Mouse (Mus musculus) right cerebral cortex, adult 18-20 months (tissue): Measurements from ENCODE around the gene Ankrd40.

ENCODE experiments used
- DNase-seq: peaks from one replicate; pipeline ENCODE4 v3.0.0; 2022; ENCODE audit warnings: mixed read lengths

Ankrd40 gene

DNA sequence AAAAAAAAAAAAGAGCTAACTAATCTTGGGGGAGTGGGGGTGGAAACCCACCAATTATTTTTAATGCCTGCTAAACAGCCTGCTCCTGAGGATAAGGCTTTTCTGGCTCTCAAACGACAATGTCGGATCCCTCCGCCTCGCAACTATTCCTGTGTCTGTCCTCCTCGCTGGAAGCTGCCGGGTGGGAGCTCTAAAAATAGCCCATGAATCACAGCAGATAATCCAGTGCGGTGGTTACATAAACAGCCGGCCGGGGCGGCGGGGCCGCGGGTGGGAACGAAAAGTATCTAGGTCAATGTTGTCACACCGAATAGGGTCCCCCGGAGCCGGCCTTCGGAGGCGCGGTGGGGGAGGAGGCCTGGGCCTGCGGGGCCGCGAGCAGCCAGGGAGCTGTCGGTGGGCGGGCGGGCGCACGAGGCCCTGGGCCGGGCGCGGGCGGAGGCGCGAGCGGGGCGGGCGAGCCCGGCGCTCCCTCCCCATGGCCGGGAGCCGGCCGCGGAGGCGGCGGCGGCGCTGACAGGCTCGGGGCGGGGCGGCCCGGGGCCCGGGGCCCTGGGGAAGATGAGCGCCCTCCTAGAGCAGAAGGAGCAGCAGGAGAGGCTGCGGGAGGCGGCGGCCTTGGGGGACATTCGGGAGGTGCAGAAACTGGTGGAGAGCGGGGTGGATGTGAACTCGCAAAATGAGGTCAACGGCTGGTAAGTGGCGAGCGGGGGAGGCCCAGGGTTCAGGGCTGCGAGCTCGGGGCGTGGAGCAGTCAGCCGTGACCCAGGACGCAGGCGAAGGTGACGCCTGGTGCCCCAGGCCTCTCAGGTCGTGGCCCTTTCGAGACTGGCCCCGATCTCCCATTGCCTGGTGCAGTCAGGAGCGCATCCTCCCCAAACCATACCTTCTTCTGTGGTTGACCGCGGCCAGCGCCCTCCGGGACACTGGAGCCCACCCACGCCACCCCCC is at the start of gene Ankrd40:
Ankrd40 (plus strand) TSS at position 309 of the 951 bp plus-strand sequence.
- peak; percentile 98 for DNase-seq

DNA sequence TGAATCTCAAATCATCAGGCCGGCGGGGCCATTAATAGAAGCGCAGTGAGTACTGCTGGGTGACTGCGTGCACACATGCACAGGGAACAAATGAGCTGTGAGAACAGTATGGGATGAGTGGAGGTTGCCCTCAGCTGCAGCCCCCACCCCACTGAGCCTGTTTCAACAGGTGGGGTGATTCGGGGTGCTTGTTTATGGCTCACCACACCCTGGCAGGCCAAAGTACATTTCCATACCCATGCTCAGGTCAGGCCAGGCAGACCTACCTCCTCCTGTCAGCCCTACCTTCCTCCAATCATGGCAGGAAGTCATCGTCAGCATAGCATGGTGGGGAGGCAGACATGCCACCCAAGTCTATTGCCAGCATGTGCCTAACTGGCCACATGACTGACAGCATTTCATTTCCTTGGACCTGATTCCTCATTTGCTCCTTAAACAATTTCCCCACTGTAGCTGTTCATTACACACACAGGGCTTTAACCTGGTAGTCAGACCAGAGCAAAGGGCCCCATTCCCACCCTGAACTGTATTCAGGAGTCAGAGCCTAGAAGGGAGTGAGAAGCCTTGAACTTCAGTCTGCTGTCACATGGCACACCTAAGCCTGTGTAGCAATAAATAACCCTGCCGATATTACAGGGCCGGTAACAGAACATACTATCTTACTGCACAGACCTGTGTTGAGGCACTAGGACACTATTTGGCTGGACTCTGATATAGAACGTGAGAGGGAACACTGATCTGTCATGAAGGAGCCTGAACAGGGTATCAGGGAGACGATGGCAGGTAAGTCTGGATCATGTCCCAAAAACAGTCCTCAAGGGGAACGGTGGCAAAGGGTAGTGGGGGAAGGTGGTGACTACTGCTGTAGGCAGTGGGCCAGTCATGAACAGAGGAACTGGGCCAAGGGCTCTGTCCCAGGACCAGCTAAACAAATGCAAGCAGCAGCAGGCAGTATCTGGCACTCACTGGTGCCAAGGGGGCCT is 46.3 kb upstream of the Ankrd40 start, which contains the start of gene Gm21885:
Gm21885 (plus strand) TSS at position 675 of the 983 bp plus-strand sequence.
- no peak for DNase-seq

DNA sequence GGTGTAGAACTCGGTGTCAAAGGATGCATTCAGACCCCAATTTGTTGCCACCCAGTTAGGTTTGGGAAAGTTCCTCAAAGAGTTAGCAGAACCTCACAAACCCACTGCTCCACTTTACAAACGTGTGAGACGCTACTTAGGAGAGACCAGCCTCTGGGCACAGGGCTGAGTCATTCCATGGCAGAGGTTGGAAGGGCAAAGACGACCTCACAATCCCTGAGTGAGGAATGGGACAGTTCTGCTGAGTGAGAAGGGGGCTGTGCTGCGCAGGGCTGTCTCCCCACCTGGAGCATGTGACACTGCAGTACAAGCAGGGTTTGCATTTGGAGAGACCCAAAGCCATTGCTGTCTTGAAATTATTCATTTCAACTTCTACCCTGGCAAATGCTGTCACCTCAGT is 45.5 kb upstream of the Ankrd40 start:
- DNase-seq: no peak

DNA sequence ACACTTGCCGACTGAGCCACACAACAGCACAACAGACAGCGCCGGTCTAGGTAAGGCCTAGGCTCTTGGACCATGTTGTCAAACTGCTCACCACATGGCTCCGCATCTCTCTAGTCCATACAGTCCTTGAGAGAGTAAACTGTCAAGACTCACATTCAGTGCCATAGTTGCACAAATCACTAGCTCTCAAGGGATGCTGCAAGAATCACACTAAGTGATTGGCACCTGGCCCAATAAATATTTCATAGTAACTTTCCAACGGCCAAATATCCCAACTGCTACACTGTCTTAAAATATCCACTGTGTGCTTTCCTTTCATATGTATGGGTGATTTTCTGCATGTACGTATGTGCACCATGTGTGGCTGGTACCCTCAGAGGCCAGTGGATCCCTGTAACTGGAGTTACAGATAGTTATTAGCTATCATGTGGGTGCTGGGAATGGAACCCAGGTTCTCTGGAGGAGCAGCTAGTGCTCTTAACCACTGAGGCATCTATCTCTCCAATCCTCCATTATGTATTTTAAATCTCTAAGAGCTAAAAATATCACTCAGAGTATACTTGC is 44.2 kb upstream of the Ankrd40 start:
- no peak for DNase-seq

DNA sequence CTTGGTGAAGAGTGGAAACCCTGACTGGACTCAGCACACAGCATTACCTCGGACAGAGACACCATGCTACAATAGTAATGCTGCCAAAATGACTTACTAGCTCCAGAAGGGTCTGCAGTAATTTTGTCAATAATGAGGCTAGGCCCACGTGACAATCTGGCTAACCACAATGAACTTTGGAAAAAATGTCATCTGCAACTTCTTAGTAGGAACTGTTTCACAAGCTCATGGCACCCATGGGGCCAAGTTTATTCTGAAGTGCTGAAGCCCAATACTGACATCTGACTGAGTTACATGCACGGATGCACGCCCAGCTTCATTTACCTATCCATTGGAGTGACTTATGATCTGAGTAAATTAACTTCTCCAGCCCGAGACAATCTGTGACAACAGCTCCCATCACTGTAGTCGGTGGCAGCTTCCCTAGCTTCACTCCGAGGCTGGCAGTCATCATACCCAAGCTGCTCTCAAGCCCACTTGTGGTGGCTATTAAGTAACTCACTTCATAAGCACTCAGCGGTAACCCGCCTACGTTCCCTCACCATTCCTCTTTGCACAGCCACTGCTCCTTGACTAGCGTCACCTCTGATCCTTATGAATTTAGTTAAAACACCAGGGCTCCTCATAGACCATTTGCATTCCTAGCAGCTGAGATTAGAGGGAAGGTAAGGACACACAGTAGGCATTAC is 41.8 kb upstream of the Ankrd40 start:
- no peak for DNase-seq

DNA sequence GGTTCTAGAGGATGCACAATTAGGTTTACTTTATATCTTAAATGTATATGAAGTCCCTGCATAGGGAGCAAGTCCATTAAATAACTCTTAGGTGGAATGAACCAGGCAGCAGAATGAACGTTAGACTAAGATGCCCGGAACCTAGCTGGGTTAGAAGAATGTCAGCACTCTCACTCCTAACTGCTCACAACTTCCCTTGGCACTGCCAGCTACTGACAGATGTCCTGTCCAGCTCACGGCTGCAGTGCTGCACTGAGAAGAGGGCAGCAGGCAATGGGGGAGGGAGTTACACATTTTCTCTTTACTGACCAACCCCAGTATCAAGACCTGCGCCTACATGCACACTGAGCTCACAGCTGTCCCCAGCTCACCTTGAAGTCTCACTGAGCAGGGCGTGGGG is 40.7 kb upstream of the Ankrd40 start:
- DNase-seq: no peak

DNA sequence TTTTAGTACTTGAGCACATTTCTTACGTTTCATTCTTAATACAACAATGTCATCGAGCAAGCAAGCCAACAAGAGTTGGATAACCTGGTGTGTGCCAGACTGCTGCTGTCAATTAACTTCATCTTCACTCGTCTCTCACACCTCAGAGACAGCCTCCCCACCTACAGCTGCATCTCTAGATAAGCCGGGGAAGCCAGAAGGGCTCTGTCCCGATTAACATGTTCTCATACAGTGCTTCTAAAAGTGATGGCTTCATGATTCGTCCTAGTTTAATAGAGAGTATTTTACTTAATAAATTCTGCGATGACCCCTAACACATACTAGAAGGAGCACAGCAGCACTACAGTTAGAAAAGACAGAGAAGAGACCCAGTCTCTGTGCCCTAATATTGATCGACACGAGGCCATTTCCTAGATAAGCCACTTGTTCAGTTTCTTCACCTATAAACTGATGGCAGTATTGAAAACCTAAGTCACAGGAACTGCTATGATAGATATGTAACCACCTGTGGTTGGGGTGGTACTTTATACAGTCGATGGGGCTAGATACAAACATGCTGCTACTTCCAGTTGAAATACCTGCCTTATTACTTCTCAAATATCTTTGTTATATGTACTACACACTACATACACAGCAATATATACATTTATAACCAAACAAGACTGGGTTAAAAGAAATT is 37.6 kb upstream of the Ankrd40 start:
- no peak for DNase-seq

DNA sequence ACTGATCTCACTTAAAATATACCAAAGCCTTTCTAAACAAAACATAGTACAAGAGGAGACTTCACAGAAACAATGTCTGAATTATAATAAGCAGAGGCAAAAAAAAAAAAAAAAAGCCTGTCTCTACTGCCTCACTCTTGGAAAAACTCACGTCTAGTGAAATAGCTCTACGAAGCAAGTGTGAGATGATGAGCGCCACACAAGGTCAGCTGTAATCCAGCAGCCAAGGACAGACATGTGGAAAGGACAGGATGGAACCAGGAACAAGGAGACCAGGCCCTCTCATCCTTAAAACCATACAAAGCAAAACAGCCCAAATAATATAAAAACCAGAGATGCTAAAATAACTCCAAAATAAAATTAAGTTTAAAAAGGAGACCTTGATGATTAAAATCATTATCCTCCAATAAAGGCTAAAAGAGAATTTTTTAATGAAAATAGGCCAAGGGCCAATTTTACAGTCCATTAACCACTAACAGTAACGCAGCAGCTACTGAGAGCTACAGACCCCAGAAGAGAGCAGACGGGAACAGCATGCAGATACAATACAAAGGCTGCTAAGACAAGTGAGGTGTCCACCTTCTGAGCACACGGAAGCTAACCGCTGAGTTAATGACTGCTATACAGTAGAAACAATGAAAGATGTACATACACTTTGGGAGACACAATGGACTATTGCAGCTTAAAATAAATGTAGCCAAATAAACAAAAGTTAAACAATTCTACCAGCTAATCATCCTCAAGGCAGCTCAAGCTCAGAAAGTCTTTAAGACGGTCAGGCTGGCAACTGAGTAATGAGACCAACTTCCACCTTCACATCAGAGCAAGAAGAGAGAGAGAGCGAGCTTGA is 32.6 kb upstream of the Ankrd40 start:
- no peak for DNase-seq

DNA sequence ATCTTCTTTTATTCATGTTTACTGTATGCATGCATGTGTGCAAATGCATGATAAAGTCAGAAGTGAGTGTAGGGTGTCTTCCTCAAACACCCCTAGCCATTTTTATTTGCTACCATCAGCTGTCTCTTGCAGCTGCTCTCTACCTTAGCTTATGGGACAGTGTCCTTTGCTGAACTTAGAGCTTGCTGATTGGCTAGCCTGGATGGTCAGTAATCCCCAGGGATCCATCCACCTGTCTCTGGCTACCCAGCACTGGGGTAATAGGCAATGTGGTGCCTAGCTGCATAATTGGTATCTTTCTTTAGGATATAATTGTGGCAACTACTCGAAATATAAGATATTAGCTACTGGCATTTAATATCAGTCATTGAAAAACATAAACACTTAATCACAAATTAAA is 15.1 kb upstream of the Ankrd40 start:
- no peak for DNase-seq

DNA sequence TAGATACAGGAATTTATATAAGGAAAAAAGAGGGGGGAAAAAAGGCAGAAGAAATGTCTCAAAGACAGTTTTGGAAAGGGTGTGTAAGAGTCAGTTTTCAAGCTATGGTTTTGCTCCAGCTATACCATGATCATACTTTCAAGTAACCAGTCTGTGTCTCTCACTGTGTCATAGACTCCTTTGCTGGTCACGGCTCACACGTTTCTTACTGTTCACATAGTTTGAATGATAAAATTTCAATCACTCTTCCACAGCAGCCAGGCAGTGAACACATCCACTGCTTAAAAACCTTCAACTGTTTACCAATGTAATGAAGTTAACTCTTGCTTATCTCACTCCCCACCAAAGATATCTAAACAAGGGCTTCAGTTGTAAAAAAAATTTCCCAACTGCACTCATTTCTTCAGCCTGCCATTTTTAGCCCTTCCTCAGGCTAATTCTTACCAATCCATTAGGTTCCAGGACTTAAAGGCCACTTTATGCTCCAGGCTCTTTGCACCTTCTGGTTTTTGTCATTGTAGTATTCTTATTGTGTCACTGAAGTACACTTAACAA is 13.6 kb upstream of the Ankrd40 start:
- no peak for DNase-seq

DNA sequence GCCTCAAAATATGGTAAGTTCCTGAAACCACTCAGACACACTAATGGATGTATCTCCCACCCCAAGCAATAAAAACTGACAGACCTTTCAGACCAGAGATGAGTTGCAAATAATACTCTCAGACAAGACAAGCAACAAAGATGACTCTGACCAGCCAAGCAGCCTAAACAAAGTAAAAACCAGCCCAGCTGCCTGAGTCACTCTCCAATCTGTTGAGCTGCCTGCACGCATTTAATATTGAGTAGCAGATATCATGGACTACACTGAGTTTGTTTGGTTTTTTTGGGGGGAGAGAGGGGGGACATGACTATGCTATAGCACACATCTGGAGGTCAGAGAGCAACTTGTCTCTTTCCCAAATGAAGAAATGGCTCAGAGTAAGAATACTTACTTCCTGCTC is 12.5 kb upstream of the Ankrd40 start:
- DNase-seq: no peak

DNA sequence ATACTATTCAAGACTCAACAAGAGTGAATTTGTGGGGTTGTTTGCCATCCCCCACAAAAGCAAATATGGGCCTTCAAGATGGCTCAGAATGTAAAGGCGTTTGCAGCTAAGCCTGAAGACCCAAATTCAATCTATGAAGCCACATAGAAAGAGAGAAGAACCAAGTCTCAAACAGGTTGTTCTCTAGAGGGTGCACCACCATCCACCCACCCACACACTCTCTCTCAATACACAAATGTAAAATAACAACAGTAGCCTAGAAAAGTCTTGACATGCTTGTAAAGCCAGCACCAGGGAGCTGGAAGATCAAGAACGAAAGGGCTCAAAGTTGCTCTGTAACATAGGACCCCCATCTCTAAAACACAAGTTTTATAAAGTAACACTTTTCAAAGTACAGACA is 11.3 kb upstream of the Ankrd40 start:
- no peak for DNase-seq

DNA sequence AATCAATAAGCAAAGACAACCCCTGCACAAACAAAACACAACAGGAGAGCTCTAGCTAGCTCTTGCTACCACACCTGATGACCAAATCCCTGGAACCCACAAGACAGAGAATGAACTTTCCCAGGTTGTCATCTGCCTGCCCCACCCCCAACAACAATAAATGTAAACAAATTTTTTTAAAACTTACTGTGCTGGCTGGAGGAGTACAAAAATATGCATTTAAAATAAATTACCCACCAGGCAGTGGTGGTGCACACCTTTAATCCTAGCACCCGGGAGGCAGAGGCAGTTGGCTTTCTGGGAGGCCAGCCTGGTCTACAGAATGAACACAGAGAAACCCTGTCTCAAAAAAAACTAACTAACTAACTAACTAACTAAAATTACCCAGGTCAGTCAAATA is 10.8 kb upstream of the Ankrd40 start:
- no peak for DNase-seq

DNA sequence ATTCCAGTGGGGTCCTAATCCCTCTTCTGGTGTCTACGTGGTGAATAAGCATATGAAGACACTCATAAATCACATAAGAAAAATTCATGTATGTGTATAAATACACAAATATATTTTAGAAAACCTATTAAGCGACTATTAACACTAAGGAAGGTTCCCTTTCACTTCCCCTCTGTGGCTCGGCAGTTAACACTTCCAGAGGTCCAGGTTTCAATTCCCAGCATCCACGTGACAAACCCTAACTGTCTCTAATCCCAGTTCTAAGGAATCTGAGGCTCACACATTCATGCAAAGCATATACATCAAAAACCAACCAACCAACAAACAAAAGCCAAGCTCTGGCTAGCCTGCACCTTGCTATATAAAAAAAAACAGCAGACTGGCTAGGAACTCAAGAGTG is 10.3 kb upstream of the Ankrd40 start:
- no peak for DNase-seq

DNA sequence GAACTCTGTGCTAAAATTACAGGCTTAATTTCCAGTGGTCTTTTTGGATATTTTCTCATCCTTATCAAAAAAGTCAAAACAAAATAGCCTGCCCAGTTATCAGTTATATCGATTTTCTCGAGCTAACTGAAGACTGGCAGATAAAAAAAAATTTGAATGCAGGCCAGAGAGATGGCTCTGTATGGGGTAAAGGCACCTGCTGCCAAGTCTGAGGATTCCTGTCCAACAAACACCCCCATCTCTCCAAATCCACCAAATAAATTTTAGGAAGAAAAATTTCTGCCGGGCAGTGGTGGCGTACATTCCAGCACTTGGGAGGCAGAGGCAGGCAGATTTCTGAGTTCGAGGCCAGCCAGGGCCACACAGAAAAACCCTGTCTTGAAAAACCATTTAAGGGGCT is 9.7 kb upstream of the Ankrd40 start:
- no peak for DNase-seq

DNA sequence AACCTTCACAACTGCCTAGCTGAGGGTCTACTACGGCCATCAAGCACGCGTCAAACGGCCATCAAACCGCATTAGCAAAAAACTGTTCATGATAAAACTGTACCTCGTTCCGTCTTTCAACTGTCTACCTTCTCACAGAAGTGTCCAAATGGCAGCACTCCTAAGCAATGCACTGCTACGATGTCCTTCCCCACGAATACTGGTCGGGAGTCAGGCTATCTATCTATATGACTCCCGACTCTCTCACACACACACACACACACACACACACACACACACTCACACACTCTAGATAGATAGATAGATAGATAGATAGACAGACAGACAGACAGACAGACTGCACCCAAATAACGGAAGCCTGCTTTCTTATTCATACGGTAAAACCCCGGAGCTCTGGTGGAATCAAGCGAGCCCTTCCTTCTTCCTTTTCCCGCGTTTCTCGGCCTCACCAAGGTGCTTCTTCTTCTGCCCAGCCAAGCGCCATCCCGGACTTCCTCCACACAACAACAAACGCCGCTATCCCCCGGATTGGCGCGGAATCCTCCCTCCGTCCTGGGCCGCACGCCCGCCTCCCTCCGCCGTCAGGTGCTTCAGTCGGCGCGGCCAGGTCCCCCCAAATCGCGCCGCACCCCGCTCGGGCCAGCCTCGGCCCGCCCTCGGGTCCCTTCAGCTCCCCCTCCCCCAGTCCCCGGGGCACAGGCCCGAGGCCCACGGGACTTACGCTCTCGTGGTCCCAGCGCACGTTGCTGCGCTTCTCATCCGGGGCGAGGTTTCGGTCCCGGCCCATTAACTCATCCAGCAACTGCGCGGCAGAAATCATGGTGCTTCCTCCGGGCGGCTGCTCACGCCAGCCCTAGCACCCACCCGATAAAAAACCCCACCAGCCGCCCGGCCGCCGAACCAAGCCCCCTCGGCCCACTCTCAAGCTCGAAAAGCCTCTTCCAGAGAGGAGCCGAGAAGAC is 6.6 kb upstream of the Ankrd40 start:
- DNase-seq: no peak

DNA sequence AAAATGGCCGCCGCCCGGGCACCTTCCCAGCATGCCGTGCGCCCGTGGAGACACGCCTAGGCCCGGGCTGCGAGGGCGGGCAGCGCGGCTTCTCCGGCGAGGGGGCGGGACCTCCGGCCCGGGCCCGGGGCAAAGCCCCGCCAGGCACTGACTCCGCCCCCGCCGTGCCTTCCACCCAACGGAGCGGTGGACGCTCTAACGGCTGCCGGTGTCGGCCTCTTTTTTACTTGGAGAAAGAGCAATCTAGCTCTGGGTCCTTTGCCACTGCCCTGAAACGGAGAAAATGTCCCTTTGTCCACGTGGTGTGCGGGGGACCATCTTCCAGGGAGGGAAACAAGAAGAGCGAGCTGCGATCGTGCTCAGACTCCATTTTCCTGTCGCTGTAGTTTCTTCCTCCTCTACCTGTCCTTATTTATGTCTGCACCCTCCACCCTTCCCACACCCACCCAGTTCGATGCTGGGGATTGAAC is 5.8 kb upstream of the Ankrd40 start, which contains the start of gene Luc7l3:
Luc7l3 (minus strand) TSS at position 58 of the 470 bp plus-strand sequence.
- DNase-seq: peak; percentile 96

DNA sequence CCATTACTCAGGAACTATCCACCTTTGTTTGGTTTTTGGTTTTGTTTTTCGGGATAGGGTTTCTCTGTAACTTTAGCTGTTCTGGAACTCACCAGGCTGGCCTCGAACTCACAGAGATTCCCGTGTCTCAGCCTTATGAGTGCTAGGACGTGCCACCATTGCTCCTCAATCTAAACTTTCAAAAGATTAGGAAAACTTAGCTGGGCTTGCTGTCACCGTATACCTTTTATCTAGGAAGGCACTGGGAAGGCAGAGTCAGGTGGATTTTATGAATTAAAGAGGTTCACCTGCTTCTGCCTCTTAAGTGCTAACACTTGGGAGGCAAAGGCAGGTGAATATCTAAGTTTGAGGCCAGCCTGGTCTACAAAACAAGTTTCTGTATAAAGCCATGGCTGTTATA is 5.2 kb upstream of the Ankrd40 start:
- DNase-seq: no peak
